Mouse (Mus musculus): ENCODE measurements around the gene Gm49416.
A peak's percentile ranks its signal among the peaks of the same experiment; 100 is the strongest.
"Not testable (repeated sequence)": the region's sequence is repeated elsewhere in the genome, so short reads cannot be mapped to it uniquely, and the experiment has no call there.

Gm49416 gene

DNA sequence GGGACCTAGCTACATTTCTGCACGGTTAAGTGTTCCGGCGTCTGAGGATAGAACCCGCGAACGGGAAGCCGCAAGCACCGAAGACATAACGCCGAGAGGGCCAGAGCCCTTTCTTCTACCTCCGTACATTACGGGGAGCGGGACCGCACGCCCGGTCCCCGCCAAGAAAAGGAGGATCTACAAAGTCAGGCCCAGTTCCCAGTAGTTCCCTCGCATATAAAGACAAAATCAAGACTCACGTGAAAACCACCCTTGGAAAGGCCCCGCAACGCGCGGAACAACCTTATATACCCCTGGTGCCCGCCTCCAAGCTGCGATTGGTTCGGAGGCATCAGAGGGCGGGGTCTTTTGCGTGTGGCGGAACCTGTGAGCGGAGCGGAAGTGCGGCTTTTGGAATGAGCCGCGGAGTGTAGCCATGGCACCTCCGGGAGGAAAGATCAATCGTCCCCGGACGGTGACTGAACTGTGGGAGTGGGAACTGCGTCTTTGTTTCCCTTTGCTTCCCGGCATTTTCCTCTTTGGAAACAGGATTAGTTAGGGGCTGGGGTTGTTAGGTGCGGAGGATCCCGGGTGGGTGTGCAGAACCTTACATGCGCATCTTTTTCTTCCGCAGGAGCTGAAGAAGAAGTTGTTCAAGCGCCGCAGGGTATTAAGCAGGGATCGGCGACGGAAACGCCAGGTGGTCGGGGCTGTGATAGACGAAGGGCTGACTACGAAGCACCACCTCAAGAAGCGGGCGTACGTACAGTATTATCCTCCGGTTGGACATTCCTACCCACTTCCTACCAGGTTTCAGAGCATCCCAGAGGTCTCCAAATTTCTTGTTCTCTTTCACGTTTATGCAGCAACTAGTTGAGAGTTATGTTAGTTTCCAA, at the start of gene Gm49416, which contains the start of gene 1810009A15Rik:
Gene Gm49416 (plus strand): TSS at position 416 of the 875 bp plus-strand sequence.
Gene 1810009A15Rik (plus strand): TSS at position 343 of the 875 bp plus-strand sequence.
- DNase-seq (ENCODE audit: low spot score in 2 of 2), result peak; percentile 92 to 94

DNA sequence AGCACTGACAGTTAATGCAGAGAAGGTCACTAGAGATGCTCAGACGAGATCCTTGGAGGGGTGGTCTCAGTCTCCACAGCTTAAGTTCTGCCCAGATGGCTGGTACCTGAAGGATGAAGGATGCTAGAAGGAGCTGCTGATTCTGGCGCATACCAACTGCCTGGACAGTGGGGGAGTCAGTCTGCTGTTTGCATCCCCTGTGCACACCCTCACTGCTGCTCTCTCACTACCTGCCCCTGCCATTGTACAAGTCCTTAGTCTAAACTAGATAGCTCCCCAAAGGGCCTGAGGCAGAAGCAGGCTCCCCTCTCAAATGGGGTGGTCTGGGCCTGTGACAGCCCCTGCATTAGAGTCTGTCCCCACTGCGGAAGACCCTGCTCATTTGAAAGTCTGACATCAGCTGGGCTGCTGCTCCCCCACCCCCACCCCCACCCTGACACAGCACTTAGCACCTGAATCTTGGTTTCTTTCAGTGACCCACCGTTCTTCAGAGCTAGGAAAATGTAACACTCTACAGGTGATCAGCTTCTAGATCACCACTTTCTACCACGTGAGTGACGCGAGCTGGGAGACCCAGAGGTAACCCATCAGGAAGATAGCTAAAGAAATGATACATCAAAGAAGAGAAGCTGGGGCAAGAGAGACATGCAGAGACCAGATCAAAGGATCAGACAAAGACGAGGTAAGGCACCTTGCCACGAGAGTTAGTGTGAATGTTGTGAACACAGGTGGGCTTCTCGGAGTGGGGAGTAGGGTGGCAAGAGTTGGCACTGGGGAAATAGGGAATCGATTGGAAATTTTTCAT, 49.4 kb upstream of the Gm49416 start, which contains the start of gene Gng3:
Gene Gng3 (minus strand): TSS at position 92 of the 805 bp plus-strand sequence.
- peak in 1 of 2 experiments; percentile 73 for DNase-seq (ENCODE audit: low spot score in 2 of 2)

DNA sequence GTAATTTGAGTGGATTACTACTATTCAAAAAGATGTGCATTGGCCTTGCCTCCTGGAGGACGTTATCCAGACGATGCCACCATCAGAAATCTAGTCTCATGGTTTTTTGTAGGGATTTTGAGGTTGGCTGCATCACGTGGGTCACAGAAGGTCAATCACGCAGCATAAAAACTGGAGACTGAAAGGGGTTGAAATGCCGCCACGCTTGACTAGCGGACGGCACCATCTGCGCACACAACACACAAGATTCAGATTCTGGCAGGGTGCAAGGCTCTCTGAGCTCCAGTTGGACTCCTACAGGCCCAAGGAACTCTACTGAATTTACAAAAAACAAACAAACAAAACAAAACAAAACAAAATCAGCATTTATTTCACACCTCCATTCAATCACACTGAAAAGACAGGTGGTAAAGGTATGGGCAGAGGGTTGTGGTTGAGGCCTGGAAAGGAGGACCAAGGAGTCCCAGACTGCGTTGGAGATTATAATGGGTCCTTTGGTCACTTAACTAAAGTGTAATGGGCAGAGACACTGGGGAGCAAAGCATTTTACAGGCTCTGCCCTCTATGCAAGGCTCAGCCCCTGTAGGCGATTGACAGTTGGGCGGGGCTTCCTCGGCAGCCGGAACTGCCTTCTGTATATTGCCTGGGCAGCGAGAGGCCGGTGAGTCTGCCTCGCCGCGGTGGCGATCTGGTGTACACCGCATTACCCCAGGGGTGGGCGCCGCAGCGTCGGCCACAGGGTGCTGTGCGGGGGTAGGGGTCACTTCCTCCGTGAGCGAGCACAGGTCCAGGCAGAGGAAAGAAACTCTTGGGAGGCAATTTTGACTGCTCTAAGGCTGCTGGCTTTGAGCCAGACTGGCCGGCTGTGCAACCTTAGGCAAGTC, 48.6 kb upstream of the Gm49416 start:
- DNase-seq (ENCODE audit: low spot score in 2 of 2), result peak in 1 of 2 experiments; percentile 69

DNA sequence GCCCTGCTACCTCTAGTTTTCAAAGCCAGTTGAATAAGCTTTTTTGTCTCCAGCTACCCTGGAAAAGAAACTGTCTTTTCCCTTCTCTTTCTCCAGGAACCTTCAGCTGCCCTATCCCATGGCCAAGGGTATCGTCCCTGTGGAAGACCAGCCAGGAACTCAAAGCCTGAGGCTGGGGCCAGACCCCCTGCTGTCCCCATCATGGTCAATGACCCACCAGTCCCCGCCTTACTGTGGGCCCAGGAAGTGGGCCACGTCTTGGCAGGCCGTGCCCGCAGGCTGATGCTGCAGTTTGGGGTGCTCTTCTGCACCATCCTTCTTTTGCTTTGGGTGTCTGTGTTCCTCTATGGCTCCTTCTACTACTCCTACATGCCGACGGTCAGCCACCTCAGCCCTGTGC, 47.7 kb upstream of the Gm49416 start:
- no peak for DNase-seq (ENCODE audit: low spot score in 2 of 2)

DNA sequence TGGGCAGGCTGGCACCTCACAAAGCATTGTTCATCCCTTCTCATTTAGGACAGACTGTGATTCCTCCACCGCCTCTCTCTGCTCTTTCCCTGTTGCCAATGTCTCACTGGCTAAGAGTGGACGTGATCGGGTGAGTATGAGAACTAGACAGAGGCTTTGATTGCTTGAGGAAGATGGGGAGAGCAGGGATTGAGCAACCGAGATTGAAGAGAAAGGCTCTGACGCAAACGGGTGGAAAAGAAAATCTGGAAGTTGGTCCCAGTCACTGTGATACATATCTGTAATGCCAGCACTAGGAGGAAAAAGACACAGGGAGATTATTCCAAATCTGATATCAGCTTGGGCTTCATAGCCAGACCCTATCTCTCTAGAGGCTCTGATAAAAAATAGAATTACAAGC, 45.8 kb upstream of the Gm49416 start:
- no peak for DNase-seq (ENCODE audit: low spot score in 2 of 2)

DNA sequence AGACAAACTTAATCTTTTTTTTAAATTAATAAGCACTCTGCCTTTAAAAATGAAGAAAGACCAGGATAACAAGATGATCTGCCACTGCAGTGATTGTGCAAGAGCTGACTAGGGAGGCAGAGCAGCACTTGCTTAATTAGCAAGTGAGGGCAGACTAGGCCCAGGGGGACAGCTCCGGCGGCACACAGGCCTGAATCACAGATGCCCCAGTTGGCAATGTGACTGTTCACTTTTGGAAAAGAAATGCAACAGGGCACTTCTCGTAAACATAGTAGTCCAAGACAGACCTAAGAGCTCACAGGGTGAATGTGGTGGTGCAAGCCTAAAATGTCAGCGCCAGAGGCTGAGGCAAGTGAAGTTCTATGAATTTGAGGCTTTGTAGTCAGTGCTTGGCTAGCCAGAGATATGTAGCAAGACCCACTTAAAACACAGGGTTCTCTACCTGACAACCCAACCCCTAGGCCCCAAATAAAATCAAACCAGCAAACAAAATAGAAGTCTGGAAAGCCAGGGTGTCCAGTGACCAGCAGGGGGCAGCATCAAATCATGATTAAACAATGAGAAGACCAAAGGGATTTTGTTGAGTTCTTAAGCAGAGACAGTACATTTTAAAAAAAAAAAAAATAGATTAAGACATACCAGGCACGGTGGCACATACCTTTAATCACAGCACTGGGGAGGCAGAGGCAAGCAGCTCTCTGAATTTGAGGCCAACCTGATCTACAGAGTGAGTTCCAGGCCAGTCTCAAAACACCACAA, 44.2 kb upstream of the Gm49416 start:
- peak; percentile 57 to 80 for DNase-seq (ENCODE audit: low spot score in 2 of 2)

DNA sequence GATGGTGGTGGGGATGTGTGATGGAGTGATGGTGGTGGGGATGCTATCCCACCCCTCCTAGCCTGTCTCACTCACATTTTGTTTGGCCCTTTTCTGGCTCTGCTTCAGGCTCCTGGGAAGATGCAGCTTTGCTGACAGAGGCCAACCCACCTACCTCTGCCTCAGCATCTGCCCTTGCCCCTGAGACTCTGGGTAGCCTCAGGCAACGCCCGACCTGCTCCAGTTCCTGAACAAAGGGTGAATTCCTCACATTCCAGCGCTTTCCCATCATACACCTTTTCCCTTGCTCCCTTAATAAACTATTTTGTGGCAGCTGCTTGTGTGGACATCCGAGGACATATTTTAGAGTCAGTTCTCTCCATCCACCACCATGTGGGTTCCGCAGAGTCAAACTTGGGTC, 40.4 kb upstream of the Gm49416 start:
- DNase-seq (ENCODE audit: low spot score in 2 of 2), result no peak

DNA sequence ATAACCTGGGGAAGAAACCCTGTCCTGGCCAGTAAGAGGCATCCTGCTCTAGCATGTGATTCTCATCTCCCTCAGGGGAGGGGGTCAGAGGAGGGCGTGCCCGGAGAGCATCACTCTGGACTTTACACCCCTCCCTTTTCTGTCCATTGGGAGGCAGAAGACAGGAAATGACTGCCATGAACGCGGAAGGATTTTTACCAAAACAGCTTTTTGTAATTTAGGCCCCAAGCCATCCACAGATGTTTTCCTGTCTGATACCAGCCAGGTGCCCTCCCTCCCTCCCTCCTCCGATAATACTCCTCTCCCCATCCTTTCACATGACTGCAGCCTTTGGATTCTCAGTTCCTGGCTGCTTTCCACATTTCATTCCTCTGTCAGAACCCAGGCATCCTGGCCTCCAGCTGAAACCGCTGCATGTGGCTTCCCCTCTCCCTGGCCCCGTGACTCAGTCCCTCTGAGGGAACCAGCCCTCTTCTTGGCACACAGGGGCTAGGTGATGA, 38.3 kb upstream of the Gm49416 start, which contains the start of gene Lrrn4cl:
Gene Lrrn4cl (plus strand): TSS at position 367 of the 500 bp plus-strand sequence.
- DNase-seq (ENCODE audit: low spot score in 2 of 2), result no peak

DNA sequence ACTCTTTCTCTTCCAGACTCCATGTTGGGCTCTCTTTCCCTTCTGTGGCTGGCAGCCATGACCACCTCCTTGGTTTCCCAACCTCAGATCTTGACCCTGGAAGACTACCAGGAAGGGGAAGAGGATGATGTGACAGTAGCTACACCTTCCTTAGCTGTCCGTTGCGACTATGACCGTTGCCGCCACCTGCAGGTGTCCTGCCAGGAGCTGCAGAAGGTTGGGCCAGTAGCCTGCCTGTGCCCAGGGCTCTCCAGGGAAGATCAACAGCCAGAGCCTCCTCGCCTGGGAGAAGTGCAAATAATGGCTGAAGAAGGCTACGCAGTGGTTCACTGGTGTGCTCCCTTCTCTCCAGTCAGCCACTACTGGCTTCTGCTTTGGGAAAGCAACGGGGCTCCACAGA, 37.1 kb upstream of the Gm49416 start:
- no peak for DNase-seq (ENCODE audit: low spot score in 2 of 2)

DNA sequence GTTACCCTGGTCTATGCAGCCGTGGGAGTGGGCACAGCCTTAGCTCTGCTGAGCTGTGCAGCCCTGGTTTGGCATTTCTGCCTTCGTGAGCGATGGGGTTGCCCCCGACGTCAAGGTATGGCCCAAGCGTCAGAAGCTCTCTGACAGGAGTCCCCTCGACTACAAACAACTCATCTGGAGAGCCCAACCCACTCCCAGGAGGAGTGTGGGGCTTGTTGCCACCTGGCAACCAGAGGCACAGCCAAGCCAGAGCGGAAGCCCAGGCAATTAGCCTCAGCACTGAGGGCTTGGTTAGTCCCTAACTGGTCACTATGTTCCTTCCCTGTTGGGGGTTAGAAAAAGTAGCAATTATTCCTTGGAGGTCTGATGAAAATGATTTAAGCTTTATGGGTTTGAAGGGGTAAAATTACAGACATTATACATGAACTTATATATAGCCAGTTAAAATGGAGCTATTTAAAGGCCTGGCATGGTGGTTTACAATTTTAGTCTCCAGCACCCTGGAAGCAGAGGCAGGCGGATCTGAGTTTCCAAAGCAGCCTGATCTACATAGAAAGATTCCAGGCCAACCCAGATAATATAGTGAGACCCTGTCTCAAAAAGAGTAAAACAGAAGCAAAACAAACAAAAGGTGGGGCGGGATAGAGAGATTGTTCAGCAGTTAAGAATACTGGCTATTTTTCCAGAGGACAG, 36.3 kb upstream of the Gm49416 start:
- DNase-seq (ENCODE audit: low spot score in 2 of 2), result no peak

DNA sequence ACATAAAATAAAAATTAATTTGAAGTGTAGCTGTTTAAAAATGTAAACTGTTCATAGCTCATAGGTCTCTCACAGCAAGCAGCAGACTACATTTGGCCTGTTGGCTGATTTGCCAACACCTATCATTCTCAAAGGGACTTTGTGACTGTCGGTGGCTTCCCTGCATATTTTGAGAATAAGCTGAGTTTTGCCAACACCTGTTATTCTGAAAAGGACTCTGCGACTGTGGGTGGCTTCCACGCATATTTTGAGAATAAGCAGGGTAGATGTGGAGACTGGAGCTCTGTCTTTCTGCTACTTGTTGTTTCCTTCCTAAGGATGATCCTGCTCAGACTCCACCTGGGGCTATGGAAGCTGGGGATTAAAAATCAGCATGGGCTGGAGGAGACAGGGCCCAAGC, 35.6 kb upstream of the Gm49416 start:
- DNase-seq (ENCODE audit: low spot score in 2 of 2), result no peak

DNA sequence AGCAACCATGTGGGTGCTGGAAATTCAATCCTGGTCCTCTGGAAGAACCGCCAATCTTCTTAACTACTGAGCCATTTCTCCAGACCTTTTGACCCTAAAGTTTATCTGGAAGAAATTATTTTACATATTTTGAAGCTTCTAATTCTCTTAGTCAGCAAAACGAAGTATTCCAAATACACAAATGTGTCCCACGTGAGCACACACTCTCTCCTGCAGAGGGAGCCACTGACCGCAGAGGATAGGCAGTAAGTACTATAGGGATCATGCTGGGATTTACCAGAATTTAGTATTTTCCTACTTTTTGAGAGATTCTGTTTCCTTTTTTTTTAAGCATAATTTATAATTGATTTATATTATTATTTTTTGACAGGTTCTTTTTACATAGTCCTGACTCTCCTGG, 31.0 kb upstream of the Gm49416 start:
- DNase-seq (ENCODE audit: low spot score in 2 of 2), result no peak

DNA sequence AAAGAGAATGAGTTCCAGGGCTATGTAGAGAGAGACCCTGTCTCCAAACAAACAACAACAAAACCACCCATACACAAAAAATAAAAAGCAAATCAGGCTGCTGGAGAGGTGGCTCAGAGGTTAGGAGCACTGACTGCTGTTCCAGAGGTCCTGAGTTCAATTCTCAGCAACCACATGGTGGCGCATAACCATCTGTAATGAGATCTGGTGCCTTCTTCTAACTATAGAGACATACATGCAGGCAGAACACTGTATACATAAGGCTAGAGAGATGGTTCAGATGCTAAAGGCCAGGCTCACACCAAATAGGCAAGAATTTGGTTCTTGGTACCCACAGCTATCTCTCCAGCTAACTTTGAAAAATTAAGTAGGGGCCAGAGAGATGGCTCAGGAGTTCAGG, 29.7 kb upstream of the Gm49416 start:
- DNase-seq (ENCODE audit: low spot score in 2 of 2), result no peak

DNA sequence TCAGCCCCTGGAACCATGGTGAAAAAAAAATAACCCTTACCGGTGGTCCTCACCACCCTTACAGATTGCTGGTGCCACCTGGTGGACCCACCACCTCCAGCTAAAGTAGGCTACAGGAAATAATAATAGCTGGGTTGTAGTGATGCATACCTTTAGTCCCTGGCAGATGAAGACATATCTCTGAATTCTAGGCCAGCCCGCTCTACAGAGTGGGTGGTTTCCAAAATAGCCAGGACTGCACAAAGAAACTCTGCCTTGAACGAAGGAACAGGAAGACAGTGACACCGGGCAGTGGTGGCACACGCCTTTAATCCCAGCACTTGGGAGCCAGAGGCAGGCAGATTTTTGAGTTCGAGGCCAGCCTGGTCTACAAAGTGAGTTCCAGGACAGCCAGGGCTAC, 24.5 kb upstream of the Gm49416 start:
- no peak for DNase-seq (ENCODE audit: low spot score in 2 of 2)

DNA sequence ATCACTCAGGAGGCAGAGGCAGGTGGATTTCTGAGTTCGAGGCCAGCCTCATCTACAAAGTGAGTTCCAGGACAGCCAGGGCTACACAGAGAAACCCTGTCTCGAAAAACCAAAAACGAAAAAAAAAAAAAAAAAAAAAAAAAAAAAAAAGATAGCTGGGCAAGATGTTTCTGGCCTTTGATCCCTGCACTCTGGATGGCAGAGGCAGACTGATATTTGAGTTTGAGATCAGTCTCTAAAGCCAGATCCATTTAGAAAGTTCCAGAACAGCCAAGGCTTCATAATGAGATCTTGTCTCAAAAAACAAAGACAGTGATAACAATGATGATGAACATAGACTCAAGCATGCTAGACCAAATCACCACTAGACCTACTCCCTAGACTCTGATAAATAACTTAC, 18.3 kb upstream of the Gm49416 start:
- not testable (repeated sequence) for DNase-seq (ENCODE audit: low spot score in 2 of 2)

DNA sequence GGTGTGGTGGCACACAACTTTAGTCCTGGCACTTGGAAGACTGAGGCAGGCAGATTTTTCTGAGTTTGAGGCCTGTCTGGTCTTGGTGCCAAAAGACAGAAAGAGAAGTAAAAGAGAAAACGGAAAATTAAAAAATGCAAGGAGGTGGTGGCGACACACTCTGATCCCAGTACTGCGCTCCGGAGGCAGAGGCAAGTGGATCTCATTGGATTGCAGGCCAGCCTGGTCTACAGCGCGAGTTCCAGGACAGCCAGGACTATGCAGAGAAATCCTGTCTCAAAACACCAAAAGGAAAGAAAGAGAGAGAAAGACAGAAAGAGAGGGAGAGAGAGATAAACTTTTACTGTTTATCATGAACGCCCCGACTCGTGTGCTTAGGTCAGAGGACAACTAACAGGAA, 17.9 kb upstream of the Gm49416 start:
- DNase-seq (ENCODE audit: low spot score in 2 of 2), result no peak

DNA sequence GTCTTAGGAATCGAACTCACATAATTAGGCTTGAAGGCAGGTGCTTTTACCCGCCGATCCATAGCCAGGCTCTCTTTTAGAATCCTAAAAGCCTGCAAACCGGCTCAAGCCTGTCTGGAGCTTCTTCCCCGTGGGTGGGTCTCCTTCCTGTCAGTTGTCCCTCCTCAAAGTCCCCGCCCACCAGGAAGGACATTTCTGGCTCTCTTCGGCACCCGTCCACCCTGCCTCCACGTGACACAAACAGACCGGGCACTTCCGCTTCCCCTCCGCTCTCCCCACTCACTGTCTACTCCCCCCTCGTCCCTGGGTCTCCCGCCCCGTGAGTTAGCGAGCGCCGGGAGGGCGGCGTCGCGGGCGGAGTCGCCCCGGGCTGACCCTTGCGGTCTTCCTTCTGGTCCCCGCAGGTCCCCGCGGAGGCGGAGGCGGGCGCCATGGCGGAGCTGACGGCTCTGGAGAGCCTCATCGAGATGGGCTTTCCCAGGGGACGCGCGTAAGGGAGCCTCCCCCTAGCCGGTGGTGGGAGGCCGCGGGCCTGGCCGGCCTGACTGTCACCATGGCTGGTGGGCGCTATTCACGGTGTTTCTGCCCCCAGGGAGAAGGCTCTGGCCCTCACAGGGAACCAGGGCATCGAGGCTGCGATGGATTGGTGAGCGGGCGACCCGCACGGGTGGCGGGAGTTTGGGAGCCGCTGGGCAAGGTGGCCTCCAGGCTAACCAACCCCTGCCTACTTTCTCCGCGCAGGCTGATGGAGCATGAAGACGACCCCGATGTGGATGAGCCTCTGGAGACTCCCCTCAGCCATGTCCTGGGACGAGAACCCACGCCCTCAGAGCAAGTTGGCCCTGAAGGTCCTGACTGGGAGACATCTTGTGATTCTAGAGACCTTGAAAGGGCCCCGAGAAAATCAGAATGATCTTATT, 17.2 kb upstream of the Gm49416 start, which contains the start of gene Ubxn1:
Gene Ubxn1 (plus strand): TSS at position 230 of the 920 bp plus-strand sequence.
- DNase-seq (ENCODE audit: low spot score in 2 of 2), result peak; percentile 91 to 93

DNA sequence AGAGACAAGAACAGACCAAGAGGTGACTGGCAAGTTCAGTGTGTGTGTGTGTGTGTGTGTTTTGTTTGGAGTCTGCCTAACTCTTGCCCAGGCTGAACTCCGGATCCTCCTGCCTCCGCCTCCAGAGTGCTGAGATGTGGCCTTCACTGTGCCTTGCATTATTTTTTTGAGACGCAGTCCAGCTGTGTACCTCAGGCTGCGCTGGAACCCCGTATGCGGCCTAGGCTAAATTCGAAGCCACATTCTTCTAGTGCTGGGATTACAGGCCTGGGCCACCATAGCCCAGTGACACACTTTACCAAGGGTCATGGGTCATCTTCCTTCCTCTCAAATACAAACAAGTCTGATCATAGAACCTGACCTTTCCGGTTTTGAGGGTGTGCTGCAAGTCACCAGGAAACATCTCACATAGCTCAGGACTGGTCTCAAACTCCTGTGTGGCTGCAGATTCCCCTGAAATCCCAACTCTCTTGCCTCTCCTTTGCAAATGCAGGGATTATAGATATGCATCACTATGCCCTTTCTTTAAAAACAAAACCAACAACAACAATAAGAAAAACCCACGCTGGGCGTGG, 16.4 kb upstream of the Gm49416 start:
- DNase-seq (ENCODE audit: low spot score in 2 of 2), result no peak

Measured in cerebellum, postnatal 4 days (tissue).